Mouse (Mus musculus): ENCODE measurements around the gene Znrf1.

- no peak for TF ChIP-seq EP300 (IDR thresholded peaks at IDR 0.05; ENCODE audit: low read length)
- no peak for TF ChIP-seq POLR2AphosphoS2 (IDR thresholded peaks at IDR 0.05; ENCODE audit: low read depth, low read length)
- no peak for TF ChIP-seq ZC3H11A (IDR thresholded peaks at IDR 0.05; ENCODE audit: low read depth, low read length)
- no peak for TF ChIP-seq KAT2A (IDR thresholded peaks at IDR 0.05; ENCODE audit: insufficient replicate concordance, low read length)
- TF ChIP-seq ZMIZ1 (IDR thresholded peaks at IDR 0.05; ENCODE audit: low read depth, low read length) = no peak
- no peak for TF ChIP-seq POLR2A (IDR thresholded peaks at IDR 0.05; ENCODE audit: low read depth, low read length)
- no peak for TF ChIP-seq CHD2 (IDR thresholded peaks at IDR 0.05; ENCODE audit: low read length)
- TF ChIP-seq SMC3 (IDR thresholded peaks at IDR 0.05; ENCODE audit: low read depth, low read length) = no peak
Observed at GRCm38 (mm10) chr8:111613181-111613580, 77.3 kb downstream of the Znrf1 start.
